Comparison of ENCODE assay signal across 7 mouse cellular contexts in genomic region chrX:38635638-38635931, GRCm38 (mm10). TPM values are rescaled to one million over a fixed set of nuclear protein-coding genes. Genes with fewer than 3 reads are reported as not detected.
DNase-seq lines count a peak whose midpoint lies in the region; ATAC-seq lines count a peak whose summit lies in the region.

No protein-coding gene starts in this region.

- peak; percentile 8; the same call in 1 of the 2 replicates for ATAC-seq in lung, embryonic 16.5 days (ENCODE audit: low read depth)
- ATAC-seq in forebrain, embryonic 13.5 days: no peak; the same call in 1 of the 2 replicates
- no peak for ATAC-seq in limb, embryonic 15.5 days (ENCODE audit: insufficient number of reproducible peaks, low FRiP score, low TSS enrichment, low read depth)
- peak; percentile 19 for ATAC-seq in stomach, embryonic 15.5 days (ENCODE audit: insufficient read depth, low FRiP score, low read depth)

- no peaks in the 10 kb centered on the region; the same call in 1 of the 2 replicates for H3K36me3 ChIP-seq in lung, embryonic 16.5 days (ENCODE audit: control insufficient read depth, insufficient read depth, low read length)
- H3K36me3 ChIP-seq in forebrain, embryonic 13.5 days (ENCODE audit: poor library complexity, severe bottlenecking): no peaks in the 10 kb centered on the region
- no peaks in the 10 kb centered on the region for H3K36me3 ChIP-seq in limb, embryonic 15.5 days
- H3K36me3 ChIP-seq in stomach, embryonic 15.5 days: no peaks in the 10 kb centered on the region

- peak overlapping the region; percentile 49 for H3K4me3 ChIP-seq in lung, embryonic 16.5 days (ENCODE audit: low read length)
- H3K4me3 ChIP-seq in forebrain, embryonic 13.5 days: peak overlapping the region; percentile 27
- peak overlapping the region; percentile 57 for H3K4me3 ChIP-seq in limb, embryonic 15.5 days
- H3K4me3 ChIP-seq in stomach, embryonic 15.5 days (replicated peaks): peak overlapping the region; percentile 39

- no peaks in the 10 kb centered on the region for H3K4me1 ChIP-seq in lung, embryonic 16.5 days (replicated peaks; ENCODE audit: control insufficient read depth, insufficient read depth, low read length)
- H3K4me1 ChIP-seq in forebrain, embryonic 13.5 days: peaks cover 7% of the 10 kb centered on the region; the same call in 1 of the 2 replicates
- H3K4me1 ChIP-seq in limb, embryonic 15.5 days: no peaks in the 10 kb centered on the region
- H3K4me1 ChIP-seq in stomach, embryonic 15.5 days: no peaks in the 10 kb centered on the region

- H3K27ac ChIP-seq in lung, embryonic 16.5 days (ENCODE audit: low read length): no peak overlapping the region
- H3K27ac ChIP-seq in forebrain, embryonic 13.5 days: no peak overlapping the region
- H3K27ac ChIP-seq in limb, embryonic 15.5 days: no peak overlapping the region
- peak overlapping the region; percentile 78; the same call in 1 of the 2 replicates for H3K27ac ChIP-seq in stomach, embryonic 15.5 days

- peak overlapping the region; percentile 60 for H3K4me2 ChIP-seq in lung, embryonic 16.5 days (ENCODE audit: low read depth, low read length)
- H3K4me2 ChIP-seq in forebrain, embryonic 13.5 days: peak overlapping the region; percentile 51
- peak overlapping the region; percentile 42 for H3K4me2 ChIP-seq in limb, embryonic 15.5 days
- H3K4me2 ChIP-seq in stomach, embryonic 15.5 days: peak overlapping the region; percentile 47

- no peaks in the 10 kb centered on the region for H3K27me3 ChIP-seq in lung, embryonic 16.5 days (ENCODE audit: control insufficient read depth, insufficient read depth, low read depth, low read length)
- no peaks in the 10 kb centered on the region for H3K27me3 ChIP-seq in forebrain, embryonic 13.5 days
- no peaks in the 10 kb centered on the region for H3K27me3 ChIP-seq in limb, embryonic 15.5 days
- no peaks in the 10 kb centered on the region for H3K27me3 ChIP-seq in stomach, embryonic 15.5 days (replicated peaks)

- DNase-seq in lung, postnatal 25 days (ENCODE audit: low spot score): no peak
- no peak for DNase-seq in ovary, postnatal 14 days (ENCODE audit: low spot score)
- DNase-seq in cerebellum, adult 18-20 months: no peak

- H3K9ac ChIP-seq in lung, embryonic 16.5 days (ENCODE audit: low read length): no peak overlapping the region; the same call in 1 of the 2 replicates
- H3K9ac ChIP-seq in forebrain, embryonic 13.5 days: no peak overlapping the region
- no peak overlapping the region for H3K9ac ChIP-seq in limb, embryonic 15.5 days
- H3K9ac ChIP-seq in stomach, embryonic 15.5 days: no peak overlapping the region; the same call in 1 of the 2 replicates

- H3K9me3 ChIP-seq in lung, embryonic 16.5 days (ENCODE audit: control insufficient read depth, low read length): no peaks in the 10 kb centered on the region
- no peaks in the 10 kb centered on the region for H3K9me3 ChIP-seq in forebrain, embryonic 13.5 days (replicated peaks)
- no peaks in the 10 kb centered on the region for H3K9me3 ChIP-seq in limb, embryonic 15.5 days
- H3K9me3 ChIP-seq in stomach, embryonic 15.5 days: no peaks in the 10 kb centered on the region

RNA-seq across cellular contexts. Expression of gene C1galt1c1, which starts 0.7 kb away (rescaled TPM):
- polyA plus RNA-seq in lung, embryonic 16.5 days (2015; fragmentation: Nextera tagmentation; extraction: Ambion mirVana): 34.3 and 35.5 TPM in 2 replicates
- polyA plus RNA-seq in forebrain, embryonic 13.5 days (2015; fragmentation: Nextera tagmentation; extraction: Ambion mirVana): 24.0 and 25.3 TPM in 2 replicates
- polyA plus RNA-seq in limb, embryonic 15.5 days (2015; fragmentation: Nextera tagmentation; extraction: Ambion mirVana): 31.7 and 35.0 TPM in 2 replicates
- polyA plus RNA-seq in stomach, embryonic 15.5 days (2015; fragmentation: Nextera tagmentation; extraction: Ambion mirVana): 44.4 and 44.7 TPM in 2 replicates

RNA-seq across cellular contexts. Expression of gene Mcts1, which starts 35.2 kb away (rescaled TPM):
- 92.9 and 95.7 TPM in 2 replicates for polyA plus RNA-seq in lung, embryonic 16.5 days (2015; fragmentation: Nextera tagmentation; extraction: Ambion mirVana)
- 132 and 138 TPM in 2 replicates for polyA plus RNA-seq in forebrain, embryonic 13.5 days (2015; fragmentation: Nextera tagmentation; extraction: Ambion mirVana)
- polyA plus RNA-seq in limb, embryonic 15.5 days (2015; fragmentation: Nextera tagmentation; extraction: Ambion mirVana): 91.5 and 109 TPM in 2 replicates
- 88.7 and 91.1 TPM in 2 replicates for polyA plus RNA-seq in stomach, embryonic 15.5 days (2015; fragmentation: Nextera tagmentation; extraction: Ambion mirVana)

RNA-seq across cellular contexts. Expression of gene Cul4b, which starts 59.6 kb away (rescaled TPM):
- polyA plus RNA-seq in lung, embryonic 16.5 days (2015; fragmentation: Nextera tagmentation; extraction: Ambion mirVana): 22.2 and 24.7 TPM in 2 replicates
- 22.1 and 23.6 TPM in 2 replicates for polyA plus RNA-seq in forebrain, embryonic 13.5 days (2015; fragmentation: Nextera tagmentation; extraction: Ambion mirVana)
- 20.1 and 23.9 TPM in 2 replicates for polyA plus RNA-seq in limb, embryonic 15.5 days (2015; fragmentation: Nextera tagmentation; extraction: Ambion mirVana)
- polyA plus RNA-seq in stomach, embryonic 15.5 days (2015; fragmentation: Nextera tagmentation; extraction: Ambion mirVana): 22.2 and 25.3 TPM in 2 replicates

Comparison
In these comparisons a context has a peak if more than half of its experiments do, and no peak if none do; other contexts are left out.
1. ATAC-seq: peak in lung, embryonic 16.5 days (single experiment) and stomach, embryonic 15.5 days (single experiment); none in forebrain, embryonic 13.5 days (single experiment) and limb, embryonic 15.5 days (single experiment).
2. Peak in every context shown above with its lines, with median percentiles within 50 percentile points of each other: H3K4me2 ChIP-seq and H3K4me3 ChIP-seq.